Mouse (Mus musculus): Measurements from ENCODE around the gene Xrn2.

Gene Xrn2

DNA sequence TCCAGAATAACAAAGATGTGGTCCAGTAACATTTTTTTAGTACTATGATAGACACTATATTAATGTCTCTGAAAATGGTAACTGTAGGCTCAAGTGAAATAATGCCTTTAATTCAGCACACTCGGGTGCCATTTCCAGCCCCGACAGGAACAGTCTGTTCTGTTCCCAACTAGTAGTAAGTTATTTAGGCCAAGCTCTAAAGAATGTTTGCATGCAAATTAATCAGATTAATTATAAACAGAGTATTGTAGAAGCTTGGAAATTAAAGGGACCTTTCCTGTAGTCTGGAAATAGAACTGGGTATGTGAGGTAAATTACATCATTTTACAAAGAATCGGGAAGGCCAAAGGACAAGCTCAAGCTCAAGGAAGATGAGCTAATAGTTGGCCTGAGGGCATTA lies 34.3 kb downstream of the Xrn2 start:
- in situ Hi-C loops (cut with MboI, MseI) = no loop called here

GRCm38 (mm10) chr2:147053229-147053892 lies 40.6 kb downstream of the Xrn2 start:
- in situ Hi-C loops (cut with MboI, MseI) = no loop called here

GRCm38 (mm10) chr2:147067480-147068246 lies 54.9 kb downstream of the Xrn2 start:
- in situ Hi-C loops (cut with MboI, MseI) = no loop called here

- in situ Hi-C loops (cut with MboI, MseI) = no loop called here
These were observed 56.3 kb downstream of the Xrn2 start for GRCm38 (mm10) chr2:147069077-147069476.

DNA sequence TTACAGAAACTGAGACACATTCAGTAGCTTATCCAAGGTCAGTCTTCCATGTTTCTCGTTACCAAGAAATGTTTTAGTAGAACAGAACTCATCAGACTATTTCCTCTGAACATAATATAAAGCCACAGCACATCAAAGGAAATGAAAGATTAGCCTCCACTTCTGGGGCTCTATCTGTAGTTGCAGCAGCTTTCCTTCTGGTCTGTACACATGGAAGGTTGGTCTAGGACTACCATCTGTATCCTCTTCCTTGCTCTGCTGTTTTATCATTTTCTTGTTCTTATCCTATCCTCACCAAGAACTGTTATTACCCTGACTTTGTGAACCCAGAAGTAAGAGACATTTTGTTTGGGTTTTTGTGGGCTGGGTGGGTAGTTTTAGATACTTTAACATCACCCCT lies 57.5 kb downstream of the Xrn2 start:
- in situ Hi-C loops (cut with MboI, MseI) = no loop called here

- in situ Hi-C loops (cut with MboI, MseI) = no loop called here
These were observed 61.2 kb downstream of the Xrn2 start for GRCm38 (mm10) chr2:147073962-147074361.

GRCm38 (mm10) chr2:147074399-147074798 lies 61.6 kb downstream of the Xrn2 start:
- in situ Hi-C loops (cut with MboI, MseI) = no loop called here

- in situ Hi-C loops (cut with MboI, MseI) = no loop called here
These were observed 69.6 kb downstream of the Xrn2 start for GRCm38 (mm10) chr2:147082391-147082790.

- in situ Hi-C loops (cut with MboI, MseI) = no loop called here
These were observed 70.9 kb downstream of the Xrn2 start for GRCm38 (mm10) chr2:147083471-147084365.

GRCm38 (mm10) chr2:147084366-147085071 lies 71.7 kb downstream of the Xrn2 start:
- in situ Hi-C loops (cut with MboI, MseI) = loop anchor here (5.0 kb wide), 1 partner anchor 93 kb away; no protein-coding TSS in a partner anchor

DNA sequence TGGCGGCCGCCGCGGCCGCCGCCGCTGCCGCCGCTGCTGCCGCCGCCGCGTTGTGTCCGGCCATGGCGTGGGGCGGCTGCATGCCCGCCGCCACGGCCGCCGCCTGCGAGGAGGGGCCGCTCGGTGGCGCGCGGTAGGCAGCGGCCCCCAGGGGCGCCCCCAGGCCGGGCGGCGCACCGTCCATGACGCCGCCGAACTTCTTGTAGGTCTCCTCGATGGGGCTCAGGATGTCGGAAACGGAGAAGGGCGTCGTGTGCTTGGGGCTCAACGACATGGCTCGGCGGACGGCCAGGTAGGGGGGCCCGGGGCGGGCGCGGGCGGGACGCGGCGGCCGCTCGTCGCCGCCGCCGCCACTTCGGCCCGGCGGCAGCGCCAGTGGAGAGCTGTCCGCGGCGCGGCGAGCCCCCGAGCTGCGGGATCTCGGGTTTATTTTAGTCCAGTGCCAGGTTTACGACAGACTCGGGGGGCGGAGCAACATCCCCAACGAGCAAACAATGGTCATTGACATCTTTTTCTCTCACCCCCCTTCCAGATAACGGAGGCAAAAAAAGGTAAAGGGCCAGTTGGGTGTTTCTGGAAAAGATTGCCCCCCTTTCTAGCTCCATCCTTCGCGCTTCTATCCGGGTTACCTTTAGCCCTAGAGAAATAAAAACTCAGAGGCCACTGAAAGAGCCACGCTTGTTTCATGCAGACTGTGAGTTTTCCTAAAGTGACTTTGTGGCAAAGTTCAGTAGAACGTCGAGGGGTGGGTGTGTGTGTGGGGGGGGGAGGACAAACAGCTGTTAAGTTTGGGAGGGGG lies 72.5 kb downstream of the Xrn2 start, which contains the start of gene Nkx2-4:
Gene Nkx2-4, minus strand, starts transcription at position 374 of the 799 bp plus-strand sequence.
- in situ Hi-C loops (cut with MboI, MseI) = loop anchor here (5.0 kb wide), 1 partner anchor 92 kb away; no protein-coding TSS in a partner anchor

DNA sequence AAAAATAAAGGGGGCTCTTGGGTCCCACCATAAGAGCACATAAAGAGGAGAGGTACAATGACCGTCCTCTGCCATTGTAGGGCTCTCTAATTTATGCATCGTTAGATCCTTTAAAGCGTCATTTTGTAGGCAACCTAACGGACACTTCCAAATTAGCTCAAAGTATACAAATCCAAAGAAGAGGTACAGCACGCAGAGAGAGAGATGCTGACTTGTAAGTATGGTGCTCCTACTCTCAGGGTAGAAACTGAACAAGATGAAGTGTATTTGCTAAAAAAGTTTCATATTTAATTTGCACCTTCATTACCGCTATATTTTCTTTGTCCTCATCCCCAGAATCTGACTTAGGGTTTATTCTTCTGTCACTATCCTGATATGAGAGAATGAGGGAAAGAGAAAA lies 73.1 kb downstream of the Xrn2 start:
- in situ Hi-C loops (cut with MboI, MseI) = loop anchor here (5.0 kb wide), 1 partner anchor 91 kb away; no protein-coding TSS in a partner anchor

- in situ Hi-C loops (cut with MboI, MseI) = loop anchor here (5.0 kb wide), 1 partner anchor 91 kb away; no protein-coding TSS in a partner anchor
These were observed 73.6 kb downstream of the Xrn2 start for GRCm38 (mm10) chr2:147086441-147086840.

- in situ Hi-C loops (cut with MboI, MseI) = no loop called here
These were observed 106.9 kb downstream of the Xrn2 start for GRCm38 (mm10) chr2:147119736-147120135.

GRCm38 (mm10) chr2:147127366-147127765 lies 114.6 kb downstream of the Xrn2 start:
- in situ Hi-C loops (cut with MboI, MseI) = no loop called here

All from regulatory T cell (primary cell).